ENCODE assay signal across 26 mouse cellular contexts in genomic region chr14:87091108-87091507, GRCm38 (mm10). TPM values are rescaled to one million over a fixed set of nuclear protein-coding genes. Genes with fewer than 3 reads are reported as not detected.
"Had no signal": no experiment of that assay in that cellular context is flagged by ENCODE, and none has a peak within 500 bp of the region (broad histone marks: within the 10 kb centered on the region; RNA-seq: fewer than 3 reads in every experiment).

No protein-coding gene starts in this region.

- H3K4me3 ChIP-seq: heart, embryonic 10.5 days; heart, embryonic 12.5 days; hindbrain, embryonic 13.5 days; hindbrain, embryonic 15.5 days; kidney, embryonic 15.5 days; limb, embryonic 13.5 days; limb, embryonic 15.5 days; liver, embryonic 12.5 days had no signal

- H3K27me3 ChIP-seq: heart, embryonic 12.5 days; hindbrain, embryonic 13.5 days; hindbrain, embryonic 15.5 days; kidney, embryonic 15.5 days; limb, embryonic 13.5 days; limb, embryonic 15.5 days; liver, embryonic 12.5 days had no signal

- H3K4me1 ChIP-seq: hindbrain, embryonic 13.5 days; hindbrain, embryonic 15.5 days; kidney, embryonic 15.5 days; limb, embryonic 13.5 days; limb, embryonic 15.5 days; liver, embryonic 12.5 days had no signal

- DNase-seq: gastrocnemius, postnatal 14 days; gastrocnemius, postnatal 36 days; heart, adult 18-20 months; heart, postnatal 10 days; heart, postnatal 4 days; kidney, adult 11 months; kidney, adult 2 months; kidney, adult 9 months; kidney, postnatal 14 days; kidney, postnatal 4 days; layer of hippocampus, adult 9-11 months; layer of hippocampus, postnatal 36 days; left cerebral cortex, postnatal 4 days had no signal

- ATAC-seq: hindbrain, postnatal 0 days; intestine, embryonic 16.5 days; liver, embryonic 12.5 days had no signal

- H3K27ac ChIP-seq: heart, embryonic 10.5 days; hindbrain, embryonic 13.5 days; hindbrain, embryonic 15.5 days; hindbrain, postnatal 0 days; kidney, embryonic 15.5 days; kidney, postnatal 0 days; limb, embryonic 13.5 days; limb, embryonic 15.5 days; liver, embryonic 12.5 days; liver, embryonic 14.5 days had no signal

RNA-seq across cellular contexts. Expression of gene Diaph3, which starts 49.9 kb away (rescaled TPM):
- polyA plus RNA-seq: liver, adult 2 months had no signal
